Comparison of ENCODE assay signal across 24 mouse cellular contexts in genomic region chr6:54444086-54444485, GRCm38 (mm10). TPM values are rescaled to one million over a fixed set of nuclear protein-coding genes. Genes with fewer than 3 reads are reported as not detected.
DNase-seq lines count a peak whose midpoint lies in the region; ATAC-seq lines count a peak whose summit lies in the region.
"Had no signal": no experiment of that assay in that cellular context is flagged by ENCODE, and none has a peak within 500 bp of the region (broad histone marks: within the 10 kb centered on the region; RNA-seq: fewer than 3 reads in every experiment).

No protein-coding gene starts in this region.

- H3K4me3 ChIP-seq in forebrain, embryonic 11.5 days (ENCODE audit: low read depth, low read length): no peak overlapping the region
- H3K4me3 ChIP-seq in forebrain, embryonic 12.5 days (replicated peaks): no peak overlapping the region
- H3K4me3 ChIP-seq in heart, embryonic 15.5 days: no peak overlapping the region
- H3K4me3 ChIP-seq: embryonic facial prominence, embryonic 10.5 days; liver, embryonic 13.5 days; midbrain, embryonic 10.5 days had no signal

- H3K4me1 ChIP-seq in forebrain, embryonic 11.5 days (replicated peaks; ENCODE audit: control insufficient read depth, insufficient read depth, low read length): no peaks in the 10 kb centered on the region
- peaks cover 6% of the 10 kb centered on the region; the same call in 1 of the 2 replicates for H3K4me1 ChIP-seq in forebrain, embryonic 12.5 days
- peaks cover 16% of the 10 kb centered on the region for H3K4me1 ChIP-seq in heart, embryonic 15.5 days (replicated peaks)

- WGBS in forebrain, embryonic 11.5 days: 81% methylated on average over 7 of the region's 7 CpGs
- WGBS in forebrain, embryonic 12.5 days: 78% methylated on average over 7 of the region's 7 CpGs
- WGBS in heart, embryonic 15.5 days: 23% methylated on average over 7 of the region's 7 CpGs

- H3K9ac ChIP-seq in forebrain, embryonic 11.5 days (ENCODE audit: low read length): no peak overlapping the region
- H3K9ac ChIP-seq in forebrain, embryonic 12.5 days: no peak overlapping the region
- 0 out of 2 replicates have a peak overlapping the region, but pooled peaks have one; percentile 0 for H3K9ac ChIP-seq in heart, embryonic 15.5 days
- H3K9ac ChIP-seq: forebrain, postnatal 0 days; hindbrain, embryonic 14.5 days; liver, embryonic 13.5 days had no signal

- intact Hi-C loops in heart, postnatal 36 days (cut with DNase I): no loop called here

- H3K36me3 ChIP-seq in forebrain, embryonic 11.5 days (ENCODE audit: control insufficient read depth, insufficient read depth, low read length): no peaks in the 10 kb centered on the region
- no peaks in the 10 kb centered on the region for H3K36me3 ChIP-seq in forebrain, embryonic 12.5 days (replicated peaks)
- H3K36me3 ChIP-seq in heart, embryonic 15.5 days: no peaks in the 10 kb centered on the region
- H3K36me3 ChIP-seq: embryonic facial prominence, embryonic 10.5 days; liver, embryonic 13.5 days; midbrain, embryonic 10.5 days had no signal

- no peak overlapping the region for H3K27ac ChIP-seq in forebrain, embryonic 11.5 days (ENCODE audit: low read depth, low read length)
- H3K27ac ChIP-seq in forebrain, embryonic 12.5 days: no peak overlapping the region
- H3K27ac ChIP-seq in heart, embryonic 15.5 days: peak overlapping the region; percentile 41
- H3K27ac ChIP-seq: embryonic facial prominence, embryonic 10.5 days; hindbrain, embryonic 14.5 days; kidney, postnatal 0 days; liver, embryonic 13.5 days; midbrain, embryonic 10.5 days had no signal

- H3K9me3 ChIP-seq in forebrain, embryonic 11.5 days (ENCODE audit: control insufficient read depth, low read length): no peaks in the 10 kb centered on the region
- H3K9me3 ChIP-seq in forebrain, embryonic 12.5 days: no peaks in the 10 kb centered on the region
- no peaks in the 10 kb centered on the region for H3K9me3 ChIP-seq in heart, embryonic 15.5 days (replicated peaks)
- H3K9me3 ChIP-seq: embryonic facial prominence, embryonic 10.5 days; liver, embryonic 13.5 days; midbrain, embryonic 10.5 days had no signal

- no peak for ATAC-seq in forebrain, embryonic 11.5 days (replicated peaks; ENCODE audit: low FRiP score)
- no peak for ATAC-seq in forebrain, embryonic 12.5 days (ENCODE audit: low FRiP score)
- ATAC-seq in heart, embryonic 15.5 days (replicated peaks; ENCODE audit: insufficient number of reproducible peaks, insufficient read depth, low FRiP score, low read depth): no peak
- ATAC-seq: CD4-positive, CD25-positive, alpha-beta regulatory T cell, adult 4 months; forebrain, postnatal 0 days; inflammation-experienced regulatory T-cells, adult 6 months; lung, postnatal 0 days had no signal

- H3K4me2 ChIP-seq in forebrain, embryonic 11.5 days (ENCODE audit: low read depth, low read length, severe bottlenecking): no peak overlapping the region
- H3K4me2 ChIP-seq in forebrain, embryonic 12.5 days: no peak overlapping the region
- H3K4me2 ChIP-seq in heart, embryonic 15.5 days: no peak overlapping the region
- H3K4me2 ChIP-seq: hindbrain, embryonic 14.5 days; liver, embryonic 13.5 days had no signal

- peak; percentile 22 for DNase-seq in forebrain, embryonic 11.5 days (ENCODE audit: low spot score)
- no peak for DNase-seq in heart, postnatal 36 days
- DNase-seq in testis, postnatal 10 days (ENCODE audit: low spot score): peak; percentile 36
- DNase-seq in testis, postnatal 14 days (ENCODE audit: low spot score): no peak
- DNase-seq in kidney, postnatal 10 days: no peak
- DNase-seq: adrenal gland, postnatal 14 days; cerebellum, adult 9-11 months; forebrain, postnatal 0 days; gastrocnemius, postnatal 36 days; kidney, adult 2 months; left cerebral cortex, postnatal 4 days; liver, embryonic 13.5 days; right cerebral cortex, postnatal 14 days; thymus, postnatal 14 days had no signal

- H3K27me3 ChIP-seq in forebrain, embryonic 11.5 days (ENCODE audit: control insufficient read depth, insufficient read depth, low read length): no peaks in the 10 kb centered on the region
- H3K27me3 ChIP-seq in forebrain, embryonic 12.5 days: no peaks in the 10 kb centered on the region
- H3K27me3 ChIP-seq in heart, embryonic 15.5 days: no peaks in the 10 kb centered on the region
- H3K27me3 ChIP-seq: liver, embryonic 13.5 days had no signal

RNA-seq across cellular contexts. Expression of gene Wipf3, which starts 14.7 kb away (rescaled TPM):
- polyA plus RNA-seq in forebrain, embryonic 11.5 days (2014; fragmentation: Nextera tagmentation; extraction: Ambion mirVana): 0.96 and 1.3 TPM in 2 replicates
- 1.6 and 1.7 TPM in 2 replicates for polyA plus RNA-seq in forebrain, embryonic 12.5 days (2016; fragmentation: Nextera tagmentation; extraction: Ambion mirVana)
- polyA plus RNA-seq in heart, embryonic 15.5 days (2015; fragmentation: Nextera tagmentation; extraction: Ambion mirVana): 3.3 and 3.4 TPM in 2 replicates
- 10 to 100 TPM; 37.7 to 40.2 TPM for total RNA-seq in heart, postnatal 36 days (2021)
- total RNA-seq: neutrophil, adult 5-6 weeks had no signal
- polyA plus RNA-seq: CD4-positive, CD25-positive, alpha-beta regulatory T cell, adult 4 months had no signal

Comparison
In these comparisons a context has a peak if more than half of its experiments do, and no peak if none do; other contexts are left out.
1. DNase-seq: peak in forebrain, embryonic 11.5 days (single experiment) and testis, postnatal 10 days (single experiment); none in heart, postnatal 36 days (0 of 2), testis, postnatal 14 days (single experiment) and kidney, postnatal 10 days (single experiment).